Mouse (Mus musculus) small intestine, adult 2 months (tissue): Measurements from ENCODE around the gene Sugt1. TPM values are rescaled to one million over a fixed set of nuclear protein-coding genes. Genes with fewer than 3 reads are reported as not detected.

ENCODE experiments used
- H3K27ac ChIP-seq: fragments of 200-500 bp; 2 replicates; pipeline ENCODE4 v1.5.1; 2012; ENCODE audit warnings: low read depth, low read length, control low read depth, inconsistent platforms; ENCODE audit not compliant: insufficient read depth
- H3K27me3 ChIP-seq: fragments of 200-500 bp; 2 replicates; pipeline ENCODE4 v1.6.1; 2012; ENCODE audit warnings: mild to moderate bottlenecking, moderate library complexity, low read length, inconsistent platforms; ENCODE audit not compliant: control insufficient read depth, insufficient read depth
- H3K36me3 ChIP-seq: fragments of 200-500 bp; 2 replicates; pipeline ENCODE4 v1.6.1; 2012; ENCODE audit warnings: mild to moderate bottlenecking, low read length, control low read depth, inconsistent platforms; ENCODE audit not compliant: control insufficient read depth, insufficient read depth
- H3K4me1 ChIP-seq: fragments of 200-500 bp; 2 replicates; pipeline ENCODE4 v1.6.1; 2012; ENCODE audit warnings: low read length, inconsistent platforms, mixed read lengths; ENCODE audit not compliant: control insufficient read depth, insufficient read depth, insufficient read length
- H3K4me3 ChIP-seq: fragments of 200-500 bp; 2 replicates; pipeline ENCODE4 v1.5.1; 2012; ENCODE audit warnings: low read depth, mild to moderate bottlenecking, control low read depth, inconsistent platforms, low read length, moderate library complexity
- CTCF ChIP-seq: fragments of 200-500 bp; IDR thresholded peaks from 2 replicates; pipeline ENCODE4 v1.5.1; 2012; ENCODE audit warnings: low read depth, mild to moderate bottlenecking, control low read depth, inconsistent platforms, low read length, moderate library complexity, mixed read lengths; ENCODE audit not compliant: insufficient replicate concordance, insufficient read length; ENCODE audit errors: extremely low read depth
- POLR2A ChIP-seq: fragments of 200-500 bp; IDR thresholded peaks from 2 replicates; pipeline ENCODE4 v1.6.1; 2012; ENCODE audit warnings: low read depth, mild to moderate bottlenecking, control low read depth, inconsistent platforms, low read length, moderate library complexity
- WGBS: fragments of 180-500 bp; shearing (Covaris S2); methylation state at CpG from one replicate; pipeline ENCODE4 v1.1.7; 2018; 5-methylcytosine and 5-hydroxymethylcytosine counted together
- polyA plus RNA-seq: library from polyadenylated mRNA; depleted of rRNA; stranded (reverse); fragments of >200 nt; gene quantifications from 2 replicates; pipeline ENCODE4 v1.2.3, GENCODE M21; 2012; rRNA removed

Sugt1 gene
- 1.2 and 1.7 TPM in 2 replicates for polyA plus RNA-seq

DNA sequence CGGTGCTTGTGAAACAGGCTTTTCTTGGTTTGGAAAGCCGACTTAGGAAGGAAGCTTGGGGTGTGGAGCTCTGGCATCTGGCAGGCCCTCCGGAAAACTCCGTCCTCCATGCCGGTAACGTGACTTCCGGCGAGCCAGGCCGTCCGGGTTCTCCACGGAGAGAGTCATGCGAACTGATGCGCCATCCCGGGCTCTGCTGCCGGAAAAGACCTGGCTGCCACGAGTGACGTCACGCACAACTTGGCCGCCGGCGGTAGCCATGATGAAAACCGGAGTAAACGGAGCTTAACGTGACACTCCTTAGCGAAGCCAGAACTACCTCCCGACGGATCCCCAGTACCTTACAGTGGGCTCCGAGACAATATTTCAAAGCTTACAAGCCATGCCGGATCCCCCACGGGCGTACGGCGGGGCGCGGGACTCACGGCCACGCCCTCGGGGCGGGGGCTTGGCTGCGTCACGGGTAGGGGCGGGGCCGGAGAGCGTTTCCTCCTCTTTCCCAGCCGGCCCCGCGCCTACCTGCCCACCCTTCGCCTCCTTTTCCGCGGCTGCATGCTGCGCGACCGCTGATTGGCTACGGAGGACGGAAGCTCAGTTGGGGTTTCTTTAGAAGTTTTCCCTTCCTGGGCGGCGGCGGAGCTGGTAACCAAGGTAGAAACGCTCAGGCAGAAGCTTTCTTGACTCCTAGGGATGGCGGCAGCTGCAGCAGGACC is at the start of gene Sugt1:
Gene Sugt1, plus strand, starts transcription at position 553 of the 713 bp plus-strand sequence.
- Histone ChIP-seq H3K36me3 (peaks cover 4% of the 10 kb centered on the region), H3K4me3 (peak within 1 kb of the TSS; percentile 84), H3K27me3 (no peaks in the 10 kb centered on the region), H3K27ac (peak within 1 kb of the TSS; percentile 95), H3K4me1 (peaks cover 6% of the 10 kb centered on the region; the same call in 1 of the 2 replicates)
- TF ChIP-seq POLR2A (peak; percentile 53), CTCF (no peak)
- WGBS = under 1% methylated on average over 60 of the region's 60 CpGs

DNA sequence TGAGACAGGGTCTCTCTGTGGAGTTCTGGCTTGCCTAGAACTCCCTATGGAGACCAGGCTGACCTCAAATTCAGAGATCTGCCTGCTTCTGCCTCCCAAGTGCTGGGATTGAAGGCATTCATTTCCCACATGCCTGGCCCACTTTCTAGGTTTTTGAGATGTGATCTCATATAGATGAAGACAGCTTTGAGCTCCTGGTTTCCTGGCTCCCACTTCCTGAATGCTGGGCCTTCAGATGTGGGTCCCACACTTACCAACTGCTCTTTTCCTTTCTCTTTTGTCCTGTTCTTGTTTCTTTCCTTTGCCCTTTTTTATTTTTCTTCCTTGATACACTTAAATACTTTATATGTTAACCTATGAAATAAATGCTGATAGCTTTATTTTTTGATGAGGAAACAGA is 49.6 kb upstream of the Sugt1 start:
- Histone ChIP-seq H3K36me3 (peaks cover 11% of the 10 kb centered on the region), H3K27me3 (no peaks in the 10 kb centered on the region), H3K4me1 (peaks cover 6% of the 10 kb centered on the region), H3K27ac (peak overlapping the region; percentile 9; the same call in 1 of the 2 replicates), H3K4me3 (no peak overlapping the region)
- TF ChIP-seq POLR2A = no peak
- no peak for TF ChIP-seq CTCF

DNA sequence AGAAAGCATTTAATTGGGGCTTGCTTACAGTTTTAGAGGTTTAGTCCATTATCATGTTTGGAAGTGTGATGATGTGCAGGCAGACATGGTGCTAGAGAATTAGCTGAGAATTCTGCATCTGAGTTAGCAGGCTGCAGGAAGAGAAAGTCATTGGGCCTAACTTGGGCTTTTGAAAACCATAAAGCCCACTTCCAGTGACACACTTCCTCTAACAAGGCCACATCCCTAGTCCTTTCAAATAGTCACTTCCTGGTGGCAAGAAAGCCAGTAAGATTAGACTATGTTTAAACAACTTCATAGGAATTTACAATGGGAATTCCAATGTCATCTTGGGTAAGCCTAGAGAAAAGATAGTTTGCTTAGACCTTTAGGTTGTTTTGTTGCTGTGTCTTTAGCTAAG is 45.9 kb upstream of the Sugt1 start:
- Histone ChIP-seq H3K4me3 (no peak overlapping the region), H3K27ac (no peak overlapping the region), H3K36me3 (peaks cover 8% of the 10 kb centered on the region), H3K4me1 (peaks cover 7% of the 10 kb centered on the region), H3K27me3 (no peaks in the 10 kb centered on the region)
- TF ChIP-seq CTCF (no peak), POLR2A (no peak)

DNA sequence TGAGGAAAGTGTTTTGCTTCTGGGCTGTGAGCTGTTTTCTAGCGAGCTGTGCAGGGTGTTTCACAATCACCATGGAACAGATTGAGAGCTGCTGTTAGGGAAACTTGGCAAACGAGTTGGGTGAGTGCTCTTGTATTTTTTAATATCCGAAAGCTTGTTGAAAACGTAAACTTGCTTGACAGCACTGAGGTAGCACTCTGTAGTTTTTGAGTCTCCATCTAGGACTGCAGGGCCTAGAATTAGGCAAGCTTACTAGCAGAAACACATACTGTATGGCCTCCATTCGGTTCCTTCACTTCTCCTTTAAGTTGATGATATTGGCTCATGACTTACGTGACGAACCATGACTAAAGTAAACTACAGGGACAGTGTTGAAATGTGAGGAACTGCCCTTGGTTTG is 38.1 kb upstream of the Sugt1 start:
- Histone ChIP-seq H3K27me3 (no peaks in the 10 kb centered on the region), H3K36me3 (peaks cover 4% of the 10 kb centered on the region; the same call in 1 of the 2 replicates), H3K4me3 (no peak overlapping the region), H3K27ac (0 out of 2 replicates have a peak overlapping the region, but pooled peaks have one; percentile 9), H3K4me1 (peaks cover 12% of the 10 kb centered on the region)
- TF ChIP-seq POLR2A (no peak), CTCF (no peak)
- whole genome bisulfite sequencing = 39% methylated on average over 7 of the region's 7 CpGs

DNA sequence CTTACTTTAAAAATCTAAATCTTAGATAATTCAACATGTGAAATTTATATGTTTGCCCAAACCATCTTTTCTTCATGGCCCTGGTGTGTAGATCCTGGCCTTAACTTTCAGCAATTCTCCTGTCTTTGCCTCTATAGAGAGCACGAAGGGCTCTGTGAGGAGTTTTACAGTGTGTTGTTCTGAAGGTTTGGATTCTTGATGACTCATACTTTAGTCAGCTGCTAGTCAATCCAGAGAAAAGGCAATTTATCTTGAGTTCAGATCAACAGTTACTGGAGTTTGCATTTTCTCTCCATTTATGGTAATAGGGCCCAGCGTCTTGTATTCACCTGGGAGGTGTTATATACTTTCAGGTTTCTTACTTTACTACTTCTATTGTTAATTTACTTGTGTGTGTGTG is 35.6 kb upstream of the Sugt1 start:
- Histone ChIP-seq H3K4me1 (peaks cover 8% of the 10 kb centered on the region; the same call in 1 of the 2 replicates), H3K4me3 (no peak overlapping the region), H3K27me3 (no peaks in the 10 kb centered on the region), H3K36me3 (peaks cover 4% of the 10 kb centered on the region; the same call in 1 of the 2 replicates), H3K27ac (no peak overlapping the region)
- TF ChIP-seq POLR2A = no peak
- TF ChIP-seq CTCF = no peak
- WGBS = 46% methylated on average over 2 of the region's 2 CpGs

DNA sequence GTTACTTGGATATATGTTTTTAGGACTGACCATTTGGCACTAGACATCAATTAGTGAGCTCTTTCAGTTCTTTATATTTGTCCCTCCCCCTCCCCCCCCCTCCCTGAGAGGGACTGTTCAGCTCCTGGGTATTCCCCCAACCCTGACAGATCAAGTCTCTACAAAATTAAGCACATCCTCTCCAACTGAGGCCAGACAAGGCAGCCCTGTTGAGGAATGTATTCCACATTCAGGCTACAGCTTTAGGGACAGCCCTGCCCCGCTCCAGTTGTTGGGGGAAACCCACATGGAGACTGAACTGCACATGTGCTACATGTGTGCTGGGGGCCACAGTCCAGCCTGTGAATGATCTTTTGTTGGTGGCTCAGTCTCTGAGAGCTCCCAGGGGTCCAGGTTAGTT is 34.6 kb upstream of the Sugt1 start:
- H3K4me1 ChIP-seq = peaks cover 10% of the 10 kb centered on the region; the same call in 1 of the 2 replicates
- TF ChIP-seq CTCF (no peak), POLR2A (no peak)
- H3K27ac ChIP-seq = no peak overlapping the region
- WGBS = 91% methylated on average over 1 of the region's 1 CpGs
- H3K4me3 ChIP-seq = no peak overlapping the region
- H3K27me3 ChIP-seq = no peaks in the 10 kb centered on the region
- H3K36me3 ChIP-seq = peaks cover 4% of the 10 kb centered on the region; the same call in 1 of the 2 replicates

DNA sequence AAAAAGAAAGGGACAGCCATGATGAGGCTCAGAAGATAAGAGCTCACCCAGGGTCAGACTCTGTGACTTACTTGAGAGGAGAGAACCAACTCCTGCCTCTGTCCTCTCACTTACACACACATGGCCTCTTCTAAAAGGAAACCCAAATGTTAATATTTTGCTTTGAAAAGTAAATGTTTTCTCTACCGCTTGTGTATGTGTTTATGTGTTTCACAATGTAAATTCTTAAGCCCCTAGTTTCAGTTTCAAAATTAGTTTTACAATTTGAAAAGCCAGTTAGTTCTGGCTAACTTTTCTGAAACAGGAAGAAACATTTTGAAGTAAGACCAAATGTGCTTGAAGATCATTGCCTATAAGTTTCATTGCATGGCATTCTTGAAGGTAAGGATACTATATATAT is 29.7 kb upstream of the Sugt1 start:
- Histone ChIP-seq H3K4me1 (peaks cover 16% of the 10 kb centered on the region), H3K27ac (peak overlapping the region; percentile 40), H3K4me3 (no peak overlapping the region), H3K27me3 (no peaks in the 10 kb centered on the region), H3K36me3 (peaks cover 15% of the 10 kb centered on the region)
- TF ChIP-seq POLR2A (no peak), CTCF (no peak)
- 47% methylated on average over 1 of the region's 1 CpGs for WGBS

DNA sequence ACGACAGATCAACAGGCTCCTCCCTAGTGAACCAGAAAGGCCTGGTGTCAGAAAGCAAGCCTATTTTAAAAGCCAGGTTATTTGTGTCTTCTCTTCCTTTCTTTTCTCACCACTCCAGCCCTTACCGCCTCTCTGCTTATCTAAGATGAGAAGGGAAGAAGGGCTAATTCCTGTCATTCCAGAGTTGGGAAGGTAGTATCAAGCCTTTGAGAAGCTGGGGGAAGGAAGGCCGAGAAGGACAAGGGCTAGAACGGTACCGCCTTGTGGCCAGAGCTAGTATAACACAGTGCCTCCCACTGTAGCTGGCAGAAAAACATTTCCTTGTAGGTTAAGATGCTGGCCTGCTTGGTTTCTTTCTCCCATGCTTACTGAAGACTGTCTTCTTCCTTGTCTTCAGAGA is 24.7 kb upstream of the Sugt1 start:
- TF ChIP-seq CTCF (peak; percentile 65; the same call in 1 of the 2 replicates), POLR2A (no peak)
- Histone ChIP-seq H3K27ac (0 out of 2 replicates have a peak overlapping the region, but pooled peaks have one; percentile 3), H3K36me3 (peaks cover 34% of the 10 kb centered on the region), H3K27me3 (no peaks in the 10 kb centered on the region), H3K4me1 (peaks cover 8% of the 10 kb centered on the region), H3K4me3 (no peak overlapping the region)
- WGBS = 18% methylated on average over 5 of the region's 5 CpGs
